In genomic region chr10:18886918-18887625, GRCm38 (mm10) we compare ENCODE assay signal across 8 mouse cellular contexts.
DNase-seq lines count a peak whose midpoint lies in the region.

No protein-coding gene starts in this region.

- peak; percentile 18 to 35 for DNase-seq in kidney, adult 8-10 months
- no peak for DNase-seq in kidney, adult 11 months
- peak; percentile 7 for DNase-seq in cerebellum, adult 9-11 months
- peak; percentile 73 to 80 for DNase-seq in heart, adult 9 months (ENCODE audit: low spot score in 2 of 2)
- DNase-seq in left cerebral cortex, adult 11 months (ENCODE audit: low spot score), result peak; percentile 22
- DNase-seq in right cerebral cortex, postnatal 10 days (ENCODE audit: low spot score in 2 of 2), result peak; percentile 74 to 80
- no peak for DNase-seq in urinary bladder, postnatal 4 days (ENCODE audit: low spot score in 2 of 2)
- DNase-seq in embryo, embryonic 9.5 days (ENCODE audit: extremely low spot score), result no peak

Comparison
In these comparisons a context has a peak if more than half of its experiments do, and no peak if none do; other contexts are left out.
1. DNase-seq: peak in kidney, adult 8-10 months (2 of 2), cerebellum, adult 9-11 months (single experiment), heart, adult 9 months (2 of 2), left cerebral cortex, adult 11 months (single experiment) and right cerebral cortex, postnatal 10 days (2 of 2); none in kidney, adult 11 months (single experiment), urinary bladder, postnatal 4 days (0 of 2) and embryo, embryonic 9.5 days (single experiment).